Mouse (Mus musculus) liver, adult 2 months (tissue): ENCODE data around the gene Aldoart2. TPM values are rescaled to one million over a fixed set of nuclear protein-coding genes. Genes with fewer than 3 reads are reported as not detected.
A peak's percentile ranks its signal among the peaks of the same experiment; 100 is the strongest.
"Not testable (repeated sequence)": the region's sequence is repeated elsewhere in the genome, so short reads cannot be mapped to it uniquely, and the experiment has no call there.

Experiments used
- DNase-seq: peaks from one replicate; pipeline ENCODE4 v3.0.0-alpha.2; 2011; ENCODE audit warnings: low read depth, low spot score; ENCODE audit errors: extremely low read depth
- H3K27ac ChIP-seq: fragments of 200-500 bp; replicated peaks from 2 replicates; pipeline ENCODE4 v1.5.1; 2012; ENCODE audit warnings: low read depth, mild to moderate bottlenecking, control low read depth, inconsistent platforms, low read length; ENCODE audit not compliant: insufficient read depth
- H3K27me3 ChIP-seq: fragments of 200-500 bp; 2 replicates; pipeline ENCODE4 v1.6.1; 2012; ENCODE audit warnings: mild to moderate bottlenecking, moderate library complexity, low read length, inconsistent platforms; ENCODE audit not compliant: control insufficient read depth, insufficient read depth
- H3K36me3 ChIP-seq: fragments of 200-500 bp; 2 replicates; pipeline ENCODE4 v1.6.1; 2012; ENCODE audit warnings: low read length, inconsistent platforms; ENCODE audit not compliant: control insufficient read depth, insufficient read depth
- H3K4me1 ChIP-seq: fragments of 200-500 bp; 2 replicates; pipeline ENCODE4 v1.6.1; 2011; ENCODE audit warnings: low read length; ENCODE audit not compliant: control insufficient read depth, insufficient read depth
- H3K4me3 ChIP-seq: fragments of 200-500 bp; 2 replicates; pipeline ENCODE4 v1.5.1; 2011; ENCODE audit warnings: low read depth, mild to moderate bottlenecking, control low read depth, low read length, moderate library complexity; ENCODE audit not compliant: insufficient read depth
- H3K79me2 ChIP-seq: fragments of 200-500 bp; 2 replicates; pipeline ENCODE4 v1.6.1; 2012; ENCODE audit warnings: inconsistent platforms, mild to moderate bottlenecking, low read length, moderate library complexity; ENCODE audit not compliant: control insufficient read depth, insufficient read depth
- H3K9ac ChIP-seq: fragments of 200-500 bp; 2 replicates; pipeline ENCODE4 v1.6.1; 2012; ENCODE audit warnings: low read depth, mild to moderate bottlenecking, control low read depth, inconsistent platforms, low read length
- CTCF ChIP-seq: fragments of 200-500 bp; IDR thresholded peaks from 2 replicates; pipeline ENCODE4 v1.5.1; 2011; ENCODE audit warnings: low read depth, low read length, control low read depth
- POLR2A ChIP-seq: fragments of 200-500 bp; IDR thresholded peaks from 2 replicates; pipeline ENCODE4 v1.6.1; 2011; ENCODE audit warnings: low read length, control low read depth; ENCODE audit not compliant: insufficient read depth; ENCODE audit errors: extremely low read depth
- WGBS: fragments of 180-500 bp; shearing (Covaris S2); methylation state at CpG from one replicate; pipeline ENCODE4 v1.1.7; 2018; 5-methylcytosine and 5-hydroxymethylcytosine counted together
- polyA plus RNA-seq: library from polyadenylated mRNA; depleted of rRNA; stranded (reverse); fragments of >200 nt; gene quantifications from 2 replicates; pipeline ENCODE4 v1.2.3, GENCODE M21; 2012
- total RNA-seq: library from RNA; depleted of rRNA; stranded (reverse); fragments of >200 nt; gene quantifications from 2 replicates; pipeline ENCODE4 v1.2.3, GENCODE M21; 2014

Gene Aldoart2
- total and polyA plus RNA-seq, 2 experiments = not detected

DNA sequence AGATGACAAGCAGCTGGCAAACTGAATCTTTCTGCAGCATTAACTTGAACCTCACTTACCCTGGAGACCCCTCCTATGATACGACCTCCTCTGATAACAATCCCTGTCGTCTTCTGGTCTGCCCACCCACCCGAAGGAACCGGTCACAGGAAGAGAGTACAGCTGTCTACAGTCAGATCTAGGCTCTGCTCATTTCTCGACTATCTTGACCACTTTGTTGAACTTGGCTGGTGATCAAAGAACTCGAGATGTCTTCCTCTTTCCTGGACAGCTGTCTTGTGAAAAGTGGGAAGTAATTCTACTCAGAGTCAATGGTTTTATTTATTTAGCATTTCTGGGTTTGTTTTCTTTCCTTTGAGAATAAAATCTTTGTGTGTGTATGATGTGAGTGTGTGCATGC, 4.6 kb downstream of the Aldoart2 start:
- Histone ChIP-seq H3K9ac (no peak overlapping the region), H3K27ac (no peak overlapping the region), H3K4me3 (no peak overlapping the region), H3K4me1 (no peaks in the 10 kb centered on the region), H3K36me3 (no peaks in the 10 kb centered on the region), H3K27me3 (0 out of 2 replicates have a peak, but pooled peaks cover 2% of the 10 kb centered on the region), H3K79me2 (no peaks in the 10 kb centered on the region)
- TF ChIP-seq POLR2A = no peak
- TF ChIP-seq CTCF = no peak
- WGBS = 43% methylated on average over 6 of the region's 6 CpGs
- DNase-seq = peak; percentile 13

- Histone ChIP-seq H3K27me3 (no peaks in the 10 kb centered on the region), H3K36me3 (no peaks in the 10 kb centered on the region), H3K79me2 (no peaks in the 10 kb centered on the region), H3K4me3 (no peak overlapping the region), H3K9ac (no peak overlapping the region), H3K27ac (no peak overlapping the region), H3K4me1 (no peaks in the 10 kb centered on the region)
- no peak for DNase-seq
- 84% methylated on average over 9 of the region's 9 CpGs for WGBS
- TF ChIP-seq POLR2A (no peak), CTCF (no peak)
Observed at GRCm38 (mm10) chr12:55570646-55571045, 5.6 kb downstream of the Aldoart2 start.

- WGBS = 82% methylated on average over 11 of the region's 11 CpGs
- no peak for DNase-seq
- Histone ChIP-seq H3K27ac (no peak overlapping the region), H3K4me1 (no peaks in the 10 kb centered on the region), H3K9ac (no peak overlapping the region), H3K4me3 (no peak overlapping the region), H3K36me3 (no peaks in the 10 kb centered on the region), H3K27me3 (no peaks in the 10 kb centered on the region), H3K79me2 (no peaks in the 10 kb centered on the region)
- no peak for TF ChIP-seq POLR2A
- no peak for TF ChIP-seq CTCF
Observed at GRCm38 (mm10) chr12:55571181-55571580, 6.1 kb downstream of the Aldoart2 start.

DNA sequence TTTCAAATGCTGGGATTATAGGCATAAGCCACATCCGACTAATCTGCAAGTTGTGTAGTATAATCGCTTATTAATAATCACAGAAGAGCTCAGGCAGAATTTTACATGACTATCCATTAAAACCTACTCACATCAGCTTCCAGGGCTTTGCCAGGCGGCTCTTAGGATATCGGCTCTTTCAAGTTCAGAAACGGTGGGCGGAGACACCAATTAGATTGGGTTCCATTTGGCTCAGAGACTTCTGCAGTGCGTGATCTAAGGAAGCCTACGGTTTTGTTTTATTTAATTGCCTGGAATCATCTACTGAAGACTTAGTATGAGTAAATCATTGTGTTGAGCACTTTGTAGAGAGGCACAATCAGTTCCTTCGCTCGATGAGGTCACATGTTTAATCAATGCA, 6.6 kb downstream of the Aldoart2 start:
- Histone ChIP-seq H3K36me3 (no peaks in the 10 kb centered on the region), H3K27ac (no peak overlapping the region), H3K9ac (no peak overlapping the region), H3K79me2 (no peaks in the 10 kb centered on the region), H3K4me3 (no peak overlapping the region), H3K4me1 (no peaks in the 10 kb centered on the region), H3K27me3 (no peaks in the 10 kb centered on the region)
- TF ChIP-seq POLR2A (no peak), CTCF (no peak)
- WGBS = 88% methylated on average over 10 of the region's 10 CpGs
- no peak for DNase-seq

- DNase-seq = no peak
- no peaks in the 10 kb centered on the region for H3K79me2 ChIP-seq
- H3K27me3 ChIP-seq = no peaks in the 10 kb centered on the region
- no peaks in the 10 kb centered on the region for H3K36me3 ChIP-seq
- H3K4me1 ChIP-seq = no peaks in the 10 kb centered on the region
- TF ChIP-seq POLR2A (no peak), CTCF (no peak)
- H3K27ac ChIP-seq = no peak overlapping the region
- no peak overlapping the region for H3K9ac ChIP-seq
- no peak overlapping the region for H3K4me3 ChIP-seq
Observed at GRCm38 (mm10) chr12:55573089-55573488, 8.1 kb downstream of the Aldoart2 start.

- Histone ChIP-seq H3K27me3 (no peaks in the 10 kb centered on the region), H3K4me3 (no peak overlapping the region), H3K36me3 (no peaks in the 10 kb centered on the region), H3K79me2 (no peaks in the 10 kb centered on the region), H3K27ac (no peak overlapping the region), H3K9ac (no peak overlapping the region), H3K4me1 (no peaks in the 10 kb centered on the region)
- 15% methylated on average over 6 of the region's 6 CpGs for WGBS
- DNase-seq = no peak
- no peak for TF ChIP-seq POLR2A
- TF ChIP-seq CTCF = no peak
Observed at GRCm38 (mm10) chr12:55573794-55574193, 8.8 kb downstream of the Aldoart2 start.

DNA sequence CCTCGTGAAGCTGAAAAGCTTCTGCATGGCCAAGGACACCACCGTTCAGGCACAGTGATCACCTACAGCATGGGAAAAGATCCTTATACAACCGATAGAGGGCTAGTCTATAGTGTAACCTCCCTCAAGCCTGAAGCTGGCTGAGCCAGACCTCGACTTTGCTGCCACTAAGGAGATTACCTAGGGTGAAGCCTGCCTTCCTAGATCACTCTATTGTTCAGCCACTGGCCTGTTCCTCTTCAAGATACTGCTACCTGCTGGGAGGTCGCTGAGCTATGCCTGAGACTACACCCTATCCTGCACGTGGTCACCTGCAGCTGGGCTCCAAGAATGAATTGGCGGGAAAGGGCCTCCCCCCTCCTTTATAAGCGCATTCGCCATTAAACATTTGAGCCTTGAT, 21.9 kb downstream of the Aldoart2 start:
- not testable (repeated sequence) for H3K27me3 ChIP-seq, H3K79me2 ChIP-seq, DNase-seq, H3K4me1 ChIP-seq, H3K36me3 ChIP-seq, H3K9ac ChIP-seq, H3K4me3 ChIP-seq, H3K27ac ChIP-seq
- 52% methylated on average over 9 of the region's 9 CpGs for WGBS
